Mouse (Mus musculus): Measurements from ENCODE around the gene Irf5.

DNA sequence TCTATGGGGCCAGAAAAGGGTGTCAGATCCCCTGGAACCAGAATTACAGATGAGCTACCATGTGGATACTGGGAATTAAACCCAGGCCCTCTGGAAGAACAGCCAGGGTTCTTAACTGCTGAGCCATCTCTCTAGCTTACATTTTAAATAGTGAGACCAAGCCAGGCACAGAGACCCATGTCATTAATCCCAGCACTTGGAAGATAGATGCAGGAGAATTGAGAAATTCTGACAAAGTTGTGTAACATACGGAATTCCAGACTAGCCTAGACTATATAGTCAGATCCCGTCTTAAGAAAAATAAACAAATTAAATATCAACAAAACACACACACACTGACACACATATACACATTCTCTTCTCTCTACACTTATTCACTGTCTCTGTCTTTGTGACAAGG lies 26.1 kb downstream of the Irf5 start:
- TF ChIP-seq CTCF (conservative IDR thresholded peaks at IDR 0.05; ENCODE audit: low read length) (no peak), POU5F1 (IDR thresholded peaks at IDR 0.05; ENCODE audit: borderline replicate concordance, low read length) (no peak)

Measured in E14TG2a.4 (cell line).